Mouse (Mus musculus) forebrain, postnatal 0 days (tissue): ENCODE results near the gene Ttll11. TPM values are rescaled to one million over a fixed set of nuclear protein-coding genes. Genes with fewer than 3 reads are reported as not detected.

Source experiments
- ATAC-seq: fragments of 200-750 bp; cut with Nextera tagmentation; 2 replicates; pipeline ENCODE4 v1.8.0; 2017; ENCODE audit warnings: mild to moderate bottlenecking, moderate library complexity
- DNase-seq: peaks from one replicate; pipeline ENCODE4 v3.0.0-alpha.2; 2015
- H3K27ac ChIP-seq: fragments of 300-500 bp; sonication (generic); 2 replicates; pipeline ENCODE4 v1.5.1; 2014; ENCODE audit warnings: low read depth, mild to moderate bottlenecking, antibody characterized with exemption, low read length, moderate library complexity, mixed read lengths
- H3K27me3 ChIP-seq: fragments of 300-500 bp; sonication (generic); 2 replicates; pipeline ENCODE4 v1.6.1; 2014; ENCODE audit warnings: mild to moderate bottlenecking, low read length, mixed read lengths; ENCODE audit not compliant: insufficient read depth
- H3K36me3 ChIP-seq: fragments of 300-500 bp; sonication (generic); 2 replicates; pipeline ENCODE4 v1.6.1; 2014; ENCODE audit warnings: mild to moderate bottlenecking, moderate library complexity; ENCODE audit not compliant: insufficient read depth
- H3K4me1 ChIP-seq: fragments of 300-500 bp; sonication (generic); 2 replicates; pipeline ENCODE4 v1.6.1; 2014; ENCODE audit warnings: antibody characterized with exemption; ENCODE audit not compliant: insufficient read depth
- H3K4me2 ChIP-seq: fragments of 300-500 bp; sonication (generic); 2 replicates; pipeline ENCODE4 v1.6.1; 2014; ENCODE audit warnings: low read depth, mild to moderate bottlenecking, moderate library complexity
- H3K4me3 ChIP-seq: fragments of 300-500 bp; sonication (generic); 2 replicates; pipeline ENCODE4 v1.5.1; 2014; ENCODE audit warnings: low read depth, low read length, mixed read lengths
- H3K9ac ChIP-seq: fragments of 300-500 bp; sonication (generic); 2 replicates; pipeline ENCODE4 v1.6.1; 2014; ENCODE audit warnings: mild to moderate bottlenecking
- H3K9me3 ChIP-seq: fragments of 300-500 bp; sonication (generic); 2 replicates; pipeline ENCODE4 v1.6.1; 2016; ENCODE audit warnings: low read length
- CTCF ChIP-seq: sonication (generic); IDR thresholded peaks from 2 replicates; pipeline ENCODE4 v1.5.1; 2016; ENCODE audit warnings: antibody characterized with exemption, control low read depth, low read depth
- WGBS: fragments of 180-500 bp; shearing (Covaris S2); extraction: QIAGEN DNeasy Blood & Tissue Kit; methylation state at CpG from one replicate; pipeline ENCODE4 v1.1.7; 2014; 5-methylcytosine and 5-hydroxymethylcytosine counted together
- polyA plus RNA-seq: library from polyadenylated mRNA; unstranded; fragments of >200 nt; fragmentation: Nextera tagmentation; extraction: Ambion mirVana; gene quantifications from 2 replicates; pipeline ENCODE4 v1.2.1, GENCODE M21; 2015
- total RNA-seq: library from RNA; depleted of rRNA; stranded (reverse); fragments of >200 nt; gene quantifications from 2 replicates; pipeline ENCODE4 v1.2.3, GENCODE M21; 2014

Ttll11 gene
- total and polyA plus RNA-seq, 2 experiments from 2014 or later = 7.2 to 9.2 TPM

DNA sequence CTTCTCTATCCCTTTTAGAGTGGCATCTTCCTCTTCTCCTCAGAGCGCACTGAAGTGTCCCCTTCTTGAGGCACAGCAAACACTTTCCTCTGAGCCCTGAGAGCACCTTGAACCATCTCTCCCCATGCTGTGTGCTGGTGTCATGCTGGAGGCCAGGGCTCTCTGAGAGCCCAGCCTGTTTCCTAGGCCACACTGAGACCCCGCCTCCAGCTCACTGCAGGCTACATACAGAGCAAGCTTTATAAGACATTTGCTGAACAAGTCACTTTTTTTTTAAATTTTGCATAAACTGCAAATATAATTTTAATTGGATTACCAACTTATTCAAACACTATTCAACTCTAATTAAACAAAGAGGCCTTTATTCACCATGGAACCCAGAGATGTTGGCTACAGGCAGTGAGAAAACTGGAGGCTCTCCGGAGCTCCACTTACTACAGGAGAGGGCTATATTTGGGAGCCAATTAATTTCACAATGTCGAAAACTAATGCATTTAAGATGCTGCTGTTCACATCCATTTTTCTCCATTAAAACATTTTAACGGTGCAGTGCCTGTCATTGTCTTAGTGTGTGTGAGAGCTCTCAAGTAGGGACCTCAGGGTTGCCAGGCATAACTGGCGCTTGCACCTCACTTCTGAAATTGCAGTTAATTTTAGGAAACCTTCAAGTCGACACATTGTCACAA, 119.9 kb downstream of the Ttll11 start:
- 39% methylated on average over 7 of the region's 7 CpGs for WGBS
- Histone ChIP-seq H3K36me3 (no peaks in the 10 kb centered on the region), H3K9ac (no peak overlapping the region), H3K4me2 (no peak overlapping the region), H3K4me3 (no peak overlapping the region), H3K9me3 (no peaks in the 10 kb centered on the region), H3K27ac (peak overlapping the region; percentile 54; the same call in 1 of the 2 replicates), H3K27me3 (no peaks in the 10 kb centered on the region), H3K4me1 (0 out of 2 replicates have a peak, but pooled peaks cover 6% of the 10 kb centered on the region)
- ATAC-seq = peak; percentile 71
- no peak for TF ChIP-seq CTCF
- no peak for DNase-seq

DNA sequence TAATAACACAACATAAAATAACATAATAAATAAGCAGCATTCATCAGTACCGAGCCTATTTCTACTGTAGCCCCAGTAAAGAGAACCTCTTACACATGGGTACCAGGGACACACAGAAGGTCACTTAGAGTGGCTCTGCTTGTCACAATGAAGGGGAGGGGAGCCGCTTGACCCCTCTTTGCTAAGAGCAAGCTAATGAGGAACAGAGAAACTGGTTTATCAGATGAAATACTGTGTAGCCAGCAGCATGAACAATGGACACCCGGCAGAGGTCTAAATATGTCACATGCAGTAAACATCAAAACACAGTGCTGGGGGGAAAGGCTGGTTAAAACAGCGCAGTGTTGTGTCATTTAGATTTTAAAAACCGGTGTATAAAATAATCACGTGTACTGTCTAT, 121.4 kb downstream of the Ttll11 start:
- 77% methylated on average over 6 of the region's 6 CpGs for WGBS
- Histone ChIP-seq H3K4me1 (0 out of 2 replicates have a peak, but pooled peaks cover 6% of the 10 kb centered on the region), H3K9me3 (no peaks in the 10 kb centered on the region), H3K36me3 (no peaks in the 10 kb centered on the region), H3K4me3 (no peak overlapping the region), H3K9ac (no peak overlapping the region), H3K27ac (no peak overlapping the region), H3K4me2 (no peak overlapping the region), H3K27me3 (no peaks in the 10 kb centered on the region)
- TF ChIP-seq CTCF = no peak
- no peak for DNase-seq
- no peak for ATAC-seq

DNA sequence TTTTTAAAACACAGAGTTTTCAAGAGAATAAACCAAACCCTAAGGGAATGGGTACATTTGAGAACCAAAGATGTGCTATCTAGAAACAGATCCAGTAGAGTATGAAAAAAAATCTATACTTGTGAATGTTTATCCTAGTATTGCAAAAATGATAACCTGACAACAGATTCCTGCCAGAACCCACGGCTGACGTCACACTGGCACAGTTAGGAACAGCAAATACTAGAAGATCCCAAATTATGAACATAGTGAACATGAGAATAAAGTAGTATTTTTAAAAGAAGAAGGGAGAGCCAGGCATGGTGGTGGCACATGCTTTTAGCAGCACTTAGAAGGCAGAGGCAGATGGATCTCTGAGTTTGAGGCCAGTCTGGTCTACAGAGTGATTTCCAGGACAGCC, 122.8 kb downstream of the Ttll11 start:
- ATAC-seq = no peak
- H3K4me3 ChIP-seq = no peak overlapping the region
- H3K27me3 ChIP-seq = no peaks in the 10 kb centered on the region
- DNase-seq = no peak
- H3K4me2 ChIP-seq = no peak overlapping the region
- 71% methylated on average over 2 of the region's 2 CpGs for WGBS
- no peaks in the 10 kb centered on the region for H3K36me3 ChIP-seq
- H3K27ac ChIP-seq = no peak overlapping the region
- H3K9ac ChIP-seq = no peak overlapping the region
- H3K9me3 ChIP-seq = no peaks in the 10 kb centered on the region
- TF ChIP-seq CTCF = no peak
- H3K4me1 ChIP-seq = 0 out of 2 replicates have a peak, but pooled peaks cover 8% of the 10 kb centered on the region

DNA sequence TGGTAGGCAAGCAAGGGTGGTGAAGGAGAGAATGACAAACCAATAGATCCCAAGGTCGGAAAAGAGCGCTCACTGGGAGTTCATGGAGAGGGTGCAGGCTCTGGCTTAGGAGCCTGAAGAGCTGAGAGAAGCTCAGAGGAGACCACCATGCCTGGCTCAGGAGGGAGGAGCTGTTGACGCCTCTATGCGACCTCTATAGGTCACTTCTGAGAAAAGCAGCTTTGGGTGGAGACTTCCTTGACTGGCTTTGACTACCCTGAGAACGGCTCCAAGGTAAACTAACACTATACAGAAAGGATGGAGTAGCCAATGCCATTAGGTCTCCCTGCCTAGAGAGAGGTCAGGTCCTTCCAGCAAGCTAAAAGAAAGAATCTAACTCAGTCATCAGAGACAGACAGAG, 124.8 kb downstream of the Ttll11 start:
- Histone ChIP-seq H3K9me3 (no peaks in the 10 kb centered on the region), H3K4me2 (no peak overlapping the region), H3K27me3 (no peaks in the 10 kb centered on the region), H3K27ac (no peak overlapping the region), H3K4me1 (0 out of 2 replicates have a peak, but pooled peaks cover 3% of the 10 kb centered on the region), H3K36me3 (no peaks in the 10 kb centered on the region), H3K9ac (no peak overlapping the region), H3K4me3 (no peak overlapping the region)
- no peak for ATAC-seq
- no peak for DNase-seq
- TF ChIP-seq CTCF = peak; percentile 19; the same call in 1 of the 2 replicates
- WGBS = 39% methylated on average over 5 of the region's 5 CpGs

DNA sequence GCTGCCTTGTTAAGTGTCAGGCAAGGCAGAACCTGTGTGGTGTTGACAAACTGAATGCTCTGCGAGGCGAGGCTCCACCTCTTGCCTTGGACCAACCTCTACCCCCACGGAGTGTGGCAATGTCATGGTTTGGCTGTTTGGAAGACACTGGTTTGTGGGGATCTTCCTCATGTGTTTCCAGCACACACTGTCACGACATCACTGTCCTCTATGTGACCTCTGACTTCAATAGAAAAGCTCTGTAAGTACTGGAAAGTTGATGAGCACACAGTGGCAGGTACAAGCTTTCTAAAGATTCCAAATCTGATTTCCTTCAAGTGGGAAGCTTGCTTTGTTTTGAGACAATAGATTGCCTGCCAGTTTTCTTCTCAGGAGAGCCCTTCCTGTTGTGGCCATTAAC, 126.7 kb downstream of the Ttll11 start:
- no peak overlapping the region for H3K9ac ChIP-seq
- no peak overlapping the region for H3K4me2 ChIP-seq
- 61% methylated on average over 4 of the region's 4 CpGs for WGBS
- H3K4me1 ChIP-seq = 0 out of 2 replicates have a peak, but pooled peaks cover 3% of the 10 kb centered on the region
- H3K36me3 ChIP-seq = no peaks in the 10 kb centered on the region
- ATAC-seq (no peak), DNase-seq (no peak)
- H3K27me3 ChIP-seq = no peaks in the 10 kb centered on the region
- no peak overlapping the region for H3K4me3 ChIP-seq
- TF ChIP-seq CTCF = no peak
- H3K27ac ChIP-seq = no peak overlapping the region
- H3K9me3 ChIP-seq = no peaks in the 10 kb centered on the region

DNA sequence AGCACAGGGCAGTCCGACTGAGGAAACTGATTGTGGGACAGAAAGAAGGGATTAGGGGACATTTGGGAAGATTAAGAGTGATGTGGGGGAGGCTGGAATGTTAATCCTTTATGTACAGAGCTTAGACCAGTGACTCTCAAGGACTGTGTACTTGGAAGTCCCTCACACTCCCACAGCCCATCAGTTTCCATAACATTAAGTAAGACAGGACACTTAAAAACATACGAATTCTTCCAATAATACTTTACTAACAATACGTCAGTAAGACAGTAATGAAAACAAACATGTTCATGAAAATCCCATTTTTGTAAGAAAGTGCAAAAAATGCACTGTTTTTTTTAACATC, 127.6 kb downstream of the Ttll11 start:
- no peak overlapping the region for H3K4me2 ChIP-seq
- 38% methylated on average over 3 of the region's 3 CpGs for WGBS
- H3K27me3 ChIP-seq = no peaks in the 10 kb centered on the region
- no peak for DNase-seq
- H3K4me3 ChIP-seq = no peak overlapping the region
- no peak for ATAC-seq
- no peaks in the 10 kb centered on the region for H3K9me3 ChIP-seq
- H3K4me1 ChIP-seq = 0 out of 2 replicates have a peak, but pooled peaks cover 3% of the 10 kb centered on the region
- no peak for TF ChIP-seq CTCF
- H3K9ac ChIP-seq = no peak overlapping the region
- no peaks in the 10 kb centered on the region for H3K36me3 ChIP-seq
- H3K27ac ChIP-seq = no peak overlapping the region

DNA sequence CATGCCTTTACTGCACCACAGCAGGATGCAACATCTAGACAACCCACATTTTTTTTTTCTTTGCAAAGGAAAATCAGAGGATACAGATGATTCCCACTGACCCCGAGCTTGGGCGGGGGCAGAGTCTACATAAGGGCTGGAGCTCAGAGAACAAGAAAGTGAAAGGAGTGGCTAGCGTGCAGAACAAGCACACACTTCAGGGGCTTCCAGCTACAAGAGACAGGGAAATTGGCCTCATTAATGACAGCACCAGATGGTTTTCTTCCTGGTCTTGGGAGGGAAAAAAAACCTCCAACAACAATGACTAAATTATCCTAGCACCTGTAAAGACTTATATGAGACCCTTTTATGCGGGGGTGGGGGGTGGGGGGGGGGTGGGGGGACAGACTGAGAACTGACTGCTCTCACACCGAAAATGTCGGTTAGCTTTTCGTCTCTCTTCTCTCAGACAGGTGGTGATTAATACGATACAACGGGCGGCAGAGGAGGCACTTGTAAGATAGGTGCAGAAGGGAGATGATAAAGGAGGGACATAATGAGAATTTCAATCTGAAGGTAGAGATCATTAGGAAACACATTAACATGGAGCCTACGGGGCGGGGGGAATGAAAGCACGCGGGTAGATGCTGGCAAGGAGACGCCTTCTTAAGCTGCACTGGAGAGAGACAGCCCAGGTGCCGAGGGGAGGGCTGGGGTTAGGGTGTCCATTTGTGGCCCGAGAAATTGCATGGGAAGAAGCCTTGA, 128.1 kb downstream of the Ttll11 start:
- H3K4me1 ChIP-seq = 0 out of 2 replicates have a peak, but pooled peaks cover 3% of the 10 kb centered on the region
- DNase-seq (no peak), ATAC-seq (0 out of 2 replicates have a peak, but pooled peaks have one; percentile 23)
- no peak overlapping the region for H3K27ac ChIP-seq
- H3K9me3 ChIP-seq = no peaks in the 10 kb centered on the region
- no peak for TF ChIP-seq CTCF
- H3K4me3 ChIP-seq = no peak overlapping the region
- H3K9ac ChIP-seq = no peak overlapping the region
- H3K27me3 ChIP-seq = no peaks in the 10 kb centered on the region
- no peaks in the 10 kb centered on the region for H3K36me3 ChIP-seq
- no peak overlapping the region for H3K4me2 ChIP-seq
- 16% methylated on average over 17 of the region's 17 CpGs for WGBS
